Mouse (Mus musculus): ENCODE measurements at regions not wholly inside any gene's neighbourhood (a gene's known extent, or its start where the extent isn't known, plus 50 kb on each side); places are given as distances from the start of the nearest gene placed in this dataset.

- DNase-seq, result no peak
Observed at GRCm38 (mm10) chr3:52579917-52580316, 311.8 kb downstream of the Foxo1 start.

- DNase-seq, result no peak
Observed at GRCm38 (mm10) chr3:52579096-52579495, 311.0 kb downstream of the Foxo1 start.

GRCm38 (mm10) chr3:52576703-52577244 is 308.6 kb downstream of the Foxo1 start:
- no peak for DNase-seq

- no peak for DNase-seq
Observed at GRCm38 (mm10) chr3:52575237-52575798, 307.2 kb downstream of the Foxo1 start.

GRCm38 (mm10) chr3:52574341-52574740 is 306.2 kb downstream of the Foxo1 start:
- DNase-seq, result no peak

- DNase-seq, result no peak
Observed at GRCm38 (mm10) chr3:52573806-52574205, 305.7 kb downstream of the Foxo1 start.

- no peak for DNase-seq
Observed at GRCm38 (mm10) chr3:52572514-52573485, 304.7 kb downstream of the Foxo1 start.

GRCm38 (mm10) chr3:52567606-52568372 is 299.7 kb downstream of the Foxo1 start:
- DNase-seq, result no peak

GRCm38 (mm10) chr3:52563595-52563994 is 295.5 kb downstream of the Foxo1 start:
- no peak for DNase-seq

GRCm38 (mm10) chr3:52562816-52563215 is 294.7 kb downstream of the Foxo1 start:
- DNase-seq, result no peak

- DNase-seq, result no peak
Observed at GRCm38 (mm10) chr3:52559481-52559880, 291.3 kb downstream of the Foxo1 start.

GRCm38 (mm10) chr3:52558765-52559164 is 290.6 kb downstream of the Foxo1 start:
- DNase-seq, result no peak

- DNase-seq, result no peak
Observed at GRCm38 (mm10) chr3:52557296-52557695, 289.2 kb downstream of the Foxo1 start.

- no peak for DNase-seq
Observed at GRCm38 (mm10) chr3:52555038-52555437, 286.9 kb downstream of the Foxo1 start.

- DNase-seq, result no peak
Observed at GRCm38 (mm10) chr3:52554490-52554889, 286.4 kb downstream of the Foxo1 start.

GRCm38 (mm10) chr3:52548201-52548893 is 280.2 kb downstream of the Foxo1 start:
- no peak for DNase-seq

- DNase-seq, result no peak
Observed at GRCm38 (mm10) chr3:52546035-52546434, 277.9 kb downstream of the Foxo1 start.

- DNase-seq, result no peak
Observed at GRCm38 (mm10) chr3:52543006-52543405, 274.9 kb downstream of the Foxo1 start.

GRCm38 (mm10) chr3:52540862-52541380 is 272.8 kb downstream of the Foxo1 start:
- DNase-seq, result no peak

- peak; percentile 63 for DNase-seq
Observed at GRCm38 (mm10) chr3:52539813-52540378, 271.8 kb downstream of the Foxo1 start.

- DNase-seq, result no peak
Observed at GRCm38 (mm10) chr3:52538306-52538705, 270.2 kb downstream of the Foxo1 start.

- DNase-seq, result no peak
Observed at GRCm38 (mm10) chr3:52537362-52537911, 269.3 kb downstream of the Foxo1 start.
